Mouse (Mus musculus) lung, adult 10 weeks (tissue): Measurements from ENCODE around the gene Cdkl5. TPM values are rescaled to one million over a fixed set of nuclear protein-coding genes. Genes with fewer than 3 reads are reported as not detected.

Source experiments
- polyA plus RNA-seq: library from polyadenylated mRNA; stranded (reverse); fragments of 350-450 nt; fragmentation: Illumina TruSeq; extraction: RNeasy Lipid Tissue Mini Kit (QIAGEN cat#74804); gene quantifications from one replicate; pipeline ENCODE4 v1.2.3, GENCODE M21; 2014; ENCODE audit warnings: low read depth, low replicate concordance; ENCODE audit not compliant: insufficient read depth

Cdkl5 gene
- polyA plus RNA-seq, result 4.2 TPM

DNA sequence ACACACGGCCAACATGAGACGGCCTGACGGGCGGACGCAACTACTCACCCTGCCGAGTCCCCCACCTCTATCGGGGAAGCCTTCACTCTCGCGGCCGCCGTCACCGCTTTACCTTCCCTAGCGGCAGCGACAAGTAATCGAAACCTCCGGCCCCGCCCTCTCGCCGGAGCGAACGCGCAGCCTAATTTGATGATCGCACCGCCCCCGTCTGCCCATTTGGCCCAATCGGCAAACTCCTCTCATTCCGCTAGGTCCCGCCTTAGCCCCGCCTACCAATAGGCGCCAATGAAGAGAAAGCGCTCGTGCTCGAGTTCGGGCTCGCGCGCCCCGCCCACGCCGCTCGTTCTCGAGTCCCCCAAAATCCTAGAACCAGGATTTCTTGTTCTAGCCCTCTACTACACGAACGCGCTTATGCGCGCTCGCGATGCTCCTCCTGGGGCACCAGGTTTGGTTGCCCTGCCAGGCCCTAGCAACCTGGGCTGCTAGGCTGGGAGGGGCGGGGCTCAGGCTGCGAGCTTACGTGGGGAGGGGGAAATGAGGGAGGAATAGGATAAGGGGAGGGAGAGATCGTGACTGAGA is at the start of gene Cdkl5:
Gene Cdkl5 (minus strand): TSS at position 162 of the 579 bp plus-strand sequence.

DNA sequence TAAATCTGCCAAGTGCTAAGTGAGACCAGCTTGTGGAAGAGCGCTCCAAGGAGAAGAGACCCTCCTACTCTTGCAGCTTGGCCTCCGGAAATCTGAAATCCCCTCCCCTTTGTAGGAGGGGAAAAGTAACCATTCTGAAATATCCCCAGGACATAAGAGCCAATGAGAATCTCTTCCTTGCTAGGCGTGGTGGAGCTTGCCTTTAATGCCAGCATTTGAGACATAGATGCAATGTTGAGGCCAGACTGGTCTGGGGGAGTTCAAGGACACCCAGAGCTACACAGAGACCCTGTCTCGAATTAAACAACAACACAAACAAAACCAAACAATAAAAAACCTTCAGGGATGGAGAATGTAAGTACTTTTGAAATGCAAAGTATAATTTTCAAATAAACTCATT is 87.6 kb downstream of the Cdkl5 start, which contains the start of gene Gja6:
Gene Gja6 (minus strand): TSS at position 101 of the 400 bp plus-strand sequence.

DNA sequence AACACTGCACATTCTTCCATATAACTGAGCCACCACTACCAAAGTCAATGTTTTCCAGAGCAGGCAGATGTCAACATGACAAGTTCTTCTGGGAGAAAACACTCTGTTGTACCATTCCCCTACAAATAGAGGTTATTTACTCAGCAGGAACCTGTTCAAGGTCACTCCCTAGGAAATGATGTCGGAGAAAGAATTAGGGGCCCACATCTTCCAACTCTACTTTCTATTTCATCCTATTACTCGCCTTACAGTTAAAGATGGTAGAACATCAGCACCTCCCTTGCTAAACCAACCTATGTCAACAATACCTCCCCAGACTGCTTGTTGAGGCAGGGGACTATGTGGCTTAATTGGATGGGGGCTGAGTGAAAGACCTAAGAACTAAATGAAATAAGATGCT is 226.8 kb downstream of the Cdkl5 start, which contains the start of gene Rs1:
Gene Rs1 (plus strand): TSS at position 301 of the 400 bp plus-strand sequence.

DNA sequence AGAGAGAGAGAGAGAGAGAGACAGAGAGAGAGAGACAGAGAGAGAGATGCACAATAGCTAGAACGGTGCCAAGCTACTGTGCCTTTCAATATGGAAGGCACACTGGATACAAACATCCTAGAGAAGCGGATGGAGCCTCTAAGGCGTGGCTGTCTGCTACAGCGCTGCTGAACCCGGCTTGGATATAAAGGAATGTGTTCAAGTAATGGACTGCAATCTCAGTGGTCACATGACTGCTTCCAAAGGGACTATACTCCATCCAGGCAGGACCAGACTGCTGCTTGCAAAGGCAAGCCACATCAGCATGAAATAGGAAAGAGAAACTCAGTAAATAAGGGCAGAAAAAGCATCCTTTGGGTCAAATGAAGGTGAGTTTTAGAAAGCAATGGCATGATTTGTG is 258.9 kb downstream of the Cdkl5 start, which contains the start of gene Ppef1:
Gene Ppef1 (minus strand): TSS at position 116 of the 400 bp plus-strand sequence.

Other genes with a start within 250 kb of the Cdkl5 start
- gene Rs1, start 226.7 kb downstream of the Cdkl5 start, polyA plus RNA-seq, result not detected
- gene Gja6, start 87.7 kb downstream of the Cdkl5 start, polyA plus RNA-seq, result 0.11 TPM
- gene Scml2, start 122.5 kb upstream of the Cdkl5 start, polyA plus RNA-seq, result 0.10 TPM